In the genomic region with DNA sequence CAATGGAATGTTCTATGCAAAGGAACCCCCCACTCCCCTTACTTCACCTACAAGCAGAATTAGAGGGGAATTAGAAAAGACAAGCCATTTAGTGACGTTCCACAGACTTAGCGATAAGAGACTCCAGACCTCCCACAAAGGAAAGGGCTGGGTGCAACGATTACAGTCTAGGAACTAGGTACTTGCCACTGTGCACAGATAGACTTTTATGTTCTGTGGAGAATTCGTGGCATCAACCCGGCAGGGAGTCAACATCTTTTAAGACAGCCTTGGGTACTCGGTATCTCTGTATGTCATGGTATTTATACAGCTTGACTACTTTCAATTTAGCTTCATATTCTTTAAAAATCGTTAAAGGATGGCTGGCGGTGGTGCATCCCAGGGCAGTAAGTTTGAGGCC, we compare ENCODE assay signal across 20 mouse cellular contexts. TPM values are rescaled to one million over a fixed set of nuclear protein-coding genes. Genes with fewer than 3 reads are reported as not detected.
"Had no signal": no experiment of that assay in that cellular context is flagged by ENCODE, and none has a peak within 500 bp of the region (broad histone marks: within the 10 kb centered on the region; RNA-seq: fewer than 3 reads in every experiment).

No protein-coding gene starts in this region.

- H3K4me3 ChIP-seq: neural tube, embryonic 13.5 days; neural tube, embryonic 15.5 days; stomach, embryonic 15.5 days had no signal

- H3K36me3 ChIP-seq: stomach, embryonic 15.5 days had no signal

- H3K27ac ChIP-seq: neural tube, embryonic 13.5 days; neural tube, embryonic 15.5 days; stomach, embryonic 15.5 days; stomach, postnatal 0 days had no signal

- H3K27me3 ChIP-seq: neural tube, embryonic 13.5 days; neural tube, embryonic 15.5 days; stomach, embryonic 15.5 days had no signal

- H3K4me1 ChIP-seq: stomach, embryonic 15.5 days had no signal

- DNase-seq: retina, postnatal 1 day; right cerebral cortex, adult 18-20 months; right cerebral cortex, postnatal 14 days; right cerebral cortex, postnatal 25 days; right cerebral cortex, postnatal 4 days; spleen, adult 18-20 months; thymus, adult 18-20 months; thymus, adult 2 months; thymus, postnatal 14 days; thymus, postnatal 25 days; thymus, postnatal 36 days; thymus, postnatal 4 days had no signal

- H3K9me3 ChIP-seq: neural tube, embryonic 13.5 days; neural tube, embryonic 15.5 days; stomach, embryonic 15.5 days had no signal

RNA-seq across cellular contexts. Expression of a gene that starts 54.7 kb away (rescaled TPM):
- total RNA-seq: neutrophil, adult 5-6 weeks had no signal
- polyA plus RNA-seq: small intestine, adult 2 months; spleen, adult 2 months; stomach, embryonic 14.5 days had no signal
